Mouse (Mus musculus): ENCODE measurements at regions not wholly inside any gene's neighbourhood (a gene's known extent, or its start where the extent isn't known, plus 50 kb on each side); places are given as distances from the start of the nearest gene placed in this dataset.

- Histone ChIP-seq H3K9ac (ENCODE audit: control insufficient read depth, low read depth, low read length, poor library complexity, severe bottlenecking) (no peak overlapping the region), H3K4me1 (ENCODE audit: control insufficient read depth in 1 of 2, insufficient read depth in 2 of 2, low read length in 2 of 2) (no peaks in the 10 kb centered on the region), H3K36me3 (ENCODE audit: control insufficient read depth in 1 of 2, insufficient read depth in 2 of 2, low read length in 2 of 2) (no peaks in the 10 kb centered on the region), H3K4me3 (ENCODE audit: control insufficient read depth in 1 of 2, insufficient read depth in 1 of 2, low read depth in 2 of 2, low read length in 2 of 2) (no peak overlapping the region), H3K27me3 (ENCODE audit: control insufficient read depth in 1 of 2, insufficient read depth in 2 of 2, low read length in 2 of 2) (no peaks in the 10 kb centered on the region), H3K27ac (ENCODE audit: control insufficient read depth, low read depth, low read length) (no peak overlapping the region), H3K79me2 (ENCODE audit: control insufficient read depth, insufficient read depth, low read length, poor library complexity) (no peaks in the 10 kb centered on the region), H3K9me3 (replicated peaks; ENCODE audit: insufficient read depth, low read length) (no peaks in the 10 kb centered on the region)
- TF ChIP-seq USF2 (IDR thresholded peaks at IDR 0.05; ENCODE audit: borderline replicate concordance in 1 of 2, insufficient read depth in 1 of 2, low read depth in 1 of 2, low read length in 2 of 2) (no peak), MAFK (IDR thresholded peaks at IDR 0.05; ENCODE audit: borderline replicate concordance, low read depth, low read length) (no peak), TCF12 (IDR thresholded peaks at IDR 0.05; ENCODE audit: low read depth, low read length) (no peak), RCOR1 (IDR thresholded peaks at IDR 0.05; ENCODE audit: low read depth, low read length) (no peak), MAX (IDR thresholded peaks at IDR 0.05; ENCODE audit: low read length) (no peak), JUND (IDR thresholded peaks at IDR 0.05; ENCODE audit: low read depth, low read length) (no peak), KAT2A (conservative IDR thresholded peaks at IDR 0.05; ENCODE audit: low read depth, low read length) (no peak), MYB (IDR thresholded peaks at IDR 0.05; ENCODE audit: low read depth, low read length) (no peak), GABPA (IDR thresholded peaks at IDR 0.05; ENCODE audit: low read depth, low read length) (no peak), MEF2A (IDR thresholded peaks at IDR 0.05; ENCODE audit: extremely low read depth, insufficient replicate concordance, low read depth, low read length, poor library complexity, severe bottlenecking) (no peak), ZC3H11A (IDR thresholded peaks at IDR 0.05; ENCODE audit: low read depth, low read length) (no peak), E2F4 (IDR thresholded peaks at IDR 0.05; ENCODE audit: borderline replicate concordance, low read depth, low read length) (no peak), SMC3 (IDR thresholded peaks at IDR 0.05; ENCODE audit: low read depth, low read length) (no peak)
- DNase-seq (ENCODE audit: low read depth, low spot score) = no peak
These were observed 445.5 kb downstream of the Glrx3 start for GRCm38 (mm10) chr7:137882876-137883275.

GRCm38 (mm10) chr7:137883701-137884100, 446.3 kb downstream of the Glrx3 start:
- H3K4me3 ChIP-seq (ENCODE audit: control insufficient read depth in 1 of 2, insufficient read depth in 1 of 2, low read depth in 2 of 2, low read length in 2 of 2) = no peak overlapping the region
- H3K27ac ChIP-seq (ENCODE audit: control insufficient read depth, low read depth, low read length) = no peak overlapping the region
- no peaks in the 10 kb centered on the region for H3K27me3 ChIP-seq (ENCODE audit: control insufficient read depth in 1 of 2, insufficient read depth in 2 of 2, low read length in 2 of 2)
- no peaks in the 10 kb centered on the region for H3K36me3 ChIP-seq (ENCODE audit: control insufficient read depth in 1 of 2, insufficient read depth in 2 of 2, low read length in 2 of 2)
- no peaks in the 10 kb centered on the region for H3K79me2 ChIP-seq (ENCODE audit: control insufficient read depth, insufficient read depth, low read length, poor library complexity)
- H3K9me3 ChIP-seq (replicated peaks; ENCODE audit: insufficient read depth, low read length) = no peaks in the 10 kb centered on the region
- TF ChIP-seq ELF1 (IDR thresholded peaks at IDR 0.05; ENCODE audit: low read depth, low read length) (no peak), POLR2AphosphoS5 (IDR thresholded peaks at IDR 0.05; ENCODE audit: borderline replicate concordance, low read depth, low read length) (no peak), MXI1 (IDR thresholded peaks at IDR 0.05; ENCODE audit: low read depth, low read length) (no peak), HCFC1 (IDR thresholded peaks at IDR 0.05; ENCODE audit: low read depth, low read length) (no peak), CHD1 (IDR thresholded peaks at IDR 0.05; ENCODE audit: low read depth, low read length) (no peak), USF2 (IDR thresholded peaks at IDR 0.05; ENCODE audit: borderline replicate concordance in 1 of 2, insufficient read depth in 1 of 2, low read depth in 1 of 2, low read length in 2 of 2) (no peak), SMC3 (IDR thresholded peaks at IDR 0.05; ENCODE audit: low read depth, low read length) (no peak)
- H3K4me1 ChIP-seq (ENCODE audit: control insufficient read depth in 1 of 2, insufficient read depth in 2 of 2, low read length in 2 of 2) = no peaks in the 10 kb centered on the region
- no peak for DNase-seq (ENCODE audit: low read depth, low spot score)
- no peak overlapping the region for H3K9ac ChIP-seq (ENCODE audit: control insufficient read depth, low read depth, low read length, poor library complexity, severe bottlenecking)
